Mouse (Mus musculus): ENCODE results near the gene Impdh1. TPM values are rescaled to one million over a fixed set of nuclear protein-coding genes. Genes with fewer than 3 reads are reported as not detected.
"Not testable (repeated sequence)": the region's sequence is repeated elsewhere in the genome, so short reads cannot be mapped to it uniquely, and the experiment has no call there.

Impdh1 gene
- polyA plus RNA-seq, 1 experiment from 2014 or later: 36.1 TPM

- 80% methylated on average over 6 of the region's 6 CpGs for WGBS
- no peak overlapping the region for H3K4me2 ChIP-seq (replicated peaks; ENCODE audit: low read depth, low read length)
- no peaks in the 10 kb centered on the region for H3K36me3 ChIP-seq (ENCODE audit: control insufficient read depth, insufficient read depth, low read length)
- no peak overlapping the region for H3K9ac ChIP-seq (replicated peaks; ENCODE audit: low read depth, low read length)
- no peak overlapping the region for H3K4me3 ChIP-seq (ENCODE audit: low read depth, low read length)
- no peaks in the 10 kb centered on the region for H3K27me3 ChIP-seq (ENCODE audit: control insufficient read depth, insufficient read depth, low read length)
- H3K9me3 ChIP-seq (ENCODE audit: control insufficient read depth, low read depth, low read length): no peaks in the 10 kb centered on the region
- H3K27ac ChIP-seq (ENCODE audit: low read length): no peak overlapping the region
- ATAC-seq (ENCODE audit: insufficient number of reproducible peaks, insufficient read depth, low FRiP score, low read depth): peak; percentile 33; the same call in 1 of the 2 replicates
- H3K4me1 ChIP-seq (ENCODE audit: control insufficient read depth, insufficient read depth, low read length): no peaks in the 10 kb centered on the region
Measured at GRCm38 (mm10) chr6:29229265-29229913, 13.2 kb upstream of the Impdh1 start.

GRCm38 (mm10) chr6:29217717-29218116 lies 1.6 kb upstream of the Impdh1 start:
- H3K4me1 ChIP-seq (ENCODE audit: control insufficient read depth, insufficient read depth, low read length): peaks cover 14% of the 10 kb centered on the region
- not testable (repeated sequence) for H3K36me3 ChIP-seq (ENCODE audit: control insufficient read depth, insufficient read depth, low read length); H3K9ac ChIP-seq (replicated peaks; ENCODE audit: low read depth, low read length); H3K9me3 ChIP-seq (ENCODE audit: control insufficient read depth, low read depth, low read length); ATAC-seq (ENCODE audit: insufficient number of reproducible peaks, insufficient read depth, low FRiP score, low read depth); H3K4me2 ChIP-seq (replicated peaks; ENCODE audit: low read depth, low read length); H3K4me3 ChIP-seq (ENCODE audit: low read depth, low read length); H3K27me3 ChIP-seq (ENCODE audit: control insufficient read depth, insufficient read depth, low read length); H3K27ac ChIP-seq (ENCODE audit: low read length)
- WGBS: 88% methylated on average over 1 of the region's 3 CpGs

GRCm38 (mm10) chr6:29215181-29215580 lies 983 bp downstream of the Impdh1 start:
- ATAC-seq (ENCODE audit: insufficient number of reproducible peaks, insufficient read depth, low FRiP score, low read depth): no peak
- no peak overlapping the region for H3K9ac ChIP-seq (replicated peaks; ENCODE audit: low read depth, low read length)
- no peaks in the 10 kb centered on the region for H3K27me3 ChIP-seq (ENCODE audit: control insufficient read depth, insufficient read depth, low read length)
- WGBS: 28% methylated on average over 9 of the region's 9 CpGs
- no peak overlapping the region for H3K27ac ChIP-seq (ENCODE audit: low read length)
- no peaks in the 10 kb centered on the region for H3K36me3 ChIP-seq (ENCODE audit: control insufficient read depth, insufficient read depth, low read length)
- peaks cover 19% of the 10 kb centered on the region for H3K4me1 ChIP-seq (ENCODE audit: control insufficient read depth, insufficient read depth, low read length)
- H3K4me3 ChIP-seq (ENCODE audit: low read depth, low read length): peak overlapping the region; percentile 69
- H3K9me3 ChIP-seq (ENCODE audit: control insufficient read depth, low read depth, low read length): no peaks in the 10 kb centered on the region
- H3K4me2 ChIP-seq (replicated peaks; ENCODE audit: low read depth, low read length): peak overlapping the region; percentile 100

- peaks cover 19% of the 10 kb centered on the region for H3K4me1 ChIP-seq (ENCODE audit: control insufficient read depth, insufficient read depth, low read length)
- H3K27ac ChIP-seq (ENCODE audit: low read length): no peak overlapping the region
- 50% methylated on average over 5 of the region's 5 CpGs for WGBS
Measured at GRCm38 (mm10) chr6:29214776-29215175, 1.4 kb downstream of the Impdh1 start.

GRCm38 (mm10) chr6:29214245-29214644 lies 1.9 kb downstream of the Impdh1 start:
- H3K27me3 ChIP-seq (ENCODE audit: control insufficient read depth, insufficient read depth, low read length): no peaks in the 10 kb centered on the region
- H3K4me3 ChIP-seq (ENCODE audit: low read depth, low read length): no peak overlapping the region
- H3K36me3 ChIP-seq (ENCODE audit: control insufficient read depth, insufficient read depth, low read length): no peaks in the 10 kb centered on the region
- 6% methylated on average over 1 of the region's 1 CpGs for WGBS
- no peak overlapping the region for H3K9ac ChIP-seq (replicated peaks; ENCODE audit: low read depth, low read length)
- no peak overlapping the region for H3K27ac ChIP-seq (ENCODE audit: low read length)
- no peak for ATAC-seq (ENCODE audit: insufficient number of reproducible peaks, insufficient read depth, low FRiP score, low read depth)
- H3K4me1 ChIP-seq (ENCODE audit: control insufficient read depth, insufficient read depth, low read length): peaks cover 19% of the 10 kb centered on the region
- H3K4me2 ChIP-seq (replicated peaks; ENCODE audit: low read depth, low read length): no peak overlapping the region
- H3K9me3 ChIP-seq (ENCODE audit: control insufficient read depth, low read depth, low read length): no peaks in the 10 kb centered on the region

More at GRCm38 (mm10) chr6:29214776-29215175, 1.4 kb downstream of the Impdh1 start:
- H3K36me3 ChIP-seq (ENCODE audit: control insufficient read depth, insufficient read depth, low read length): no peaks in the 10 kb centered on the region
- no peak overlapping the region for H3K9ac ChIP-seq (replicated peaks; ENCODE audit: low read depth, low read length)
- no peaks in the 10 kb centered on the region for H3K27me3 ChIP-seq (ENCODE audit: control insufficient read depth, insufficient read depth, low read length)
- no peaks in the 10 kb centered on the region for H3K9me3 ChIP-seq (ENCODE audit: control insufficient read depth, low read depth, low read length)
- peak overlapping the region; percentile 100; the same call in 1 of the 2 replicates for H3K4me2 ChIP-seq (replicated peaks; ENCODE audit: low read depth, low read length)
- no peak overlapping the region for H3K4me3 ChIP-seq (ENCODE audit: low read depth, low read length)
- ATAC-seq (ENCODE audit: insufficient number of reproducible peaks, insufficient read depth, low FRiP score, low read depth): no peak

GRCm38 (mm10) chr6:29213436-29213835 lies 2.7 kb downstream of the Impdh1 start:
- Histone ChIP-seq H3K4me3 (ENCODE audit: low read depth, low read length) (no peak overlapping the region), H3K36me3 (ENCODE audit: control insufficient read depth, insufficient read depth, low read length) (no peaks in the 10 kb centered on the region), H3K9ac (replicated peaks; ENCODE audit: low read depth, low read length) (no peak overlapping the region), H3K27ac (ENCODE audit: low read length) (no peak overlapping the region), H3K4me2 (replicated peaks; ENCODE audit: low read depth, low read length) (no peak overlapping the region), H3K4me1 (ENCODE audit: control insufficient read depth, insufficient read depth, low read length) (peaks cover 19% of the 10 kb centered on the region), H3K9me3 (ENCODE audit: control insufficient read depth, low read depth, low read length) (no peaks in the 10 kb centered on the region), H3K27me3 (ENCODE audit: control insufficient read depth, insufficient read depth, low read length) (no peaks in the 10 kb centered on the region)
- 66% methylated on average over 5 of the region's 5 CpGs for WGBS
- ATAC-seq (ENCODE audit: insufficient number of reproducible peaks, insufficient read depth, low FRiP score, low read depth): no peak

- WGBS: under 1% methylated on average over 56 of the region's 66 CpGs
- H3K9ac ChIP-seq (replicated peaks; ENCODE audit: low read depth, low read length): peak overlapping the region; percentile 54
- no peaks in the 10 kb centered on the region for H3K36me3 ChIP-seq (ENCODE audit: control insufficient read depth, insufficient read depth, low read length)
- peak overlapping the region; percentile 58 for H3K4me3 ChIP-seq (ENCODE audit: low read depth, low read length)
- peak overlapping the region; percentile 80 for H3K4me2 ChIP-seq (replicated peaks; ENCODE audit: low read depth, low read length)
- H3K27me3 ChIP-seq (ENCODE audit: control insufficient read depth, insufficient read depth, low read length): no peaks in the 10 kb centered on the region
- H3K4me1 ChIP-seq (ENCODE audit: control insufficient read depth, insufficient read depth, low read length): peaks cover 19% of the 10 kb centered on the region
- peak overlapping the region; percentile 22; the same call in 1 of the 2 replicates for H3K27ac ChIP-seq (ENCODE audit: low read length)
- no peaks in the 10 kb centered on the region for H3K9me3 ChIP-seq (ENCODE audit: control insufficient read depth, low read depth, low read length)
- peak; percentile 88 for ATAC-seq (ENCODE audit: insufficient number of reproducible peaks, insufficient read depth, low FRiP score, low read depth)
Measured at GRCm38 (mm10) chr6:29211806-29212492, 4.2 kb downstream of the Impdh1 start.

GRCm38 (mm10) chr6:29211146-29211545 lies 5.0 kb downstream of the Impdh1 start:
- WGBS: 22% methylated on average over 7 of the region's 7 CpGs
- no peak for ATAC-seq (ENCODE audit: insufficient number of reproducible peaks, insufficient read depth, low FRiP score, low read depth)
- Histone ChIP-seq H3K4me3 (ENCODE audit: low read depth, low read length) (peak overlapping the region; percentile 58), H3K27me3 (ENCODE audit: control insufficient read depth, insufficient read depth, low read length) (no peaks in the 10 kb centered on the region), H3K36me3 (ENCODE audit: control insufficient read depth, insufficient read depth, low read length) (peaks cover 2% of the 10 kb centered on the region; the same call in 1 of the 2 replicates), H3K4me2 (replicated peaks; ENCODE audit: low read depth, low read length) (peak overlapping the region; percentile 80), H3K4me1 (ENCODE audit: control insufficient read depth, insufficient read depth, low read length) (peaks cover 19% of the 10 kb centered on the region), H3K9me3 (ENCODE audit: control insufficient read depth, low read depth, low read length) (no peaks in the 10 kb centered on the region), H3K27ac (ENCODE audit: low read length) (no peak overlapping the region), H3K9ac (replicated peaks; ENCODE audit: low read depth, low read length) (peak overlapping the region; percentile 54; the same call in 1 of the 2 replicates)

Measured in stomach, embryonic 14.5 days (tissue).